Mouse (Mus musculus): ENCODE results near the gene B3gnt9. TPM values are rescaled to one million over a fixed set of nuclear protein-coding genes. Genes with fewer than 3 reads are reported as not detected.

The B3gnt9 gene
- polyA plus RNA-seq, 1 experiment from 2014 or later = 6.5 TPM

DNA sequence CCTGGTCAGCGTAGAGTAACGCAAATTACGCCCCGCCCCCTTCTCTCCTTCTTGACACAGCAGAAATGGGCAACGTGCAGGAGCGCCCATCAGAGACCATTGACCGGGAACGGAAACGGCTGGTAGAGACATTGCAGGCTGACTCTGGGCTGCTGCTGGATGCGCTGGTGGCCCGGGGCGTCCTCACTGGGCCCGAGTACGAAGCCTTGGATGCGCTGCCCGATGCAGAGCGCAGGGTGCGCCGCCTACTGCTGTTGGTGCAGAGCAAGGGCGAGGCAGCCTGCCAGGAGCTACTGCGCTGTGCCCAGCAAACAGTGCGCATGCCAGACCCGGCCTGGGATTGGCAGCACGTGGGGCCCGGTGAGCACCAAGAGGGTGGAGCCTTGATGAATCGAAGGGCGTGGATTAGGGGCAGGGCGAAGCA, 24.0 kb upstream of the B3gnt9 start:
- H3K4me2 ChIP-seq (replicated peaks) = peak overlapping the region; percentile 36
- 2% methylated on average over 28 of the region's 28 CpGs for WGBS
- no peak overlapping the region for H3K9ac ChIP-seq
- H3K27ac ChIP-seq = no peak overlapping the region
- peak overlapping the region; percentile 5; the same call in 1 of the 2 replicates for H3K4me3 ChIP-seq
- no peaks in the 10 kb centered on the region for H3K9me3 ChIP-seq
- ATAC-seq (ENCODE audit: low FRiP score, low read depth) = 0 out of 2 replicates have a peak, but pooled peaks have one; percentile 15
- peaks cover 33% of the 10 kb centered on the region for H3K36me3 ChIP-seq
- peaks cover 18% of the 10 kb centered on the region for H3K4me1 ChIP-seq
- H3K27me3 ChIP-seq (replicated peaks) = peaks cover 78% of the 10 kb centered on the region

DNA sequence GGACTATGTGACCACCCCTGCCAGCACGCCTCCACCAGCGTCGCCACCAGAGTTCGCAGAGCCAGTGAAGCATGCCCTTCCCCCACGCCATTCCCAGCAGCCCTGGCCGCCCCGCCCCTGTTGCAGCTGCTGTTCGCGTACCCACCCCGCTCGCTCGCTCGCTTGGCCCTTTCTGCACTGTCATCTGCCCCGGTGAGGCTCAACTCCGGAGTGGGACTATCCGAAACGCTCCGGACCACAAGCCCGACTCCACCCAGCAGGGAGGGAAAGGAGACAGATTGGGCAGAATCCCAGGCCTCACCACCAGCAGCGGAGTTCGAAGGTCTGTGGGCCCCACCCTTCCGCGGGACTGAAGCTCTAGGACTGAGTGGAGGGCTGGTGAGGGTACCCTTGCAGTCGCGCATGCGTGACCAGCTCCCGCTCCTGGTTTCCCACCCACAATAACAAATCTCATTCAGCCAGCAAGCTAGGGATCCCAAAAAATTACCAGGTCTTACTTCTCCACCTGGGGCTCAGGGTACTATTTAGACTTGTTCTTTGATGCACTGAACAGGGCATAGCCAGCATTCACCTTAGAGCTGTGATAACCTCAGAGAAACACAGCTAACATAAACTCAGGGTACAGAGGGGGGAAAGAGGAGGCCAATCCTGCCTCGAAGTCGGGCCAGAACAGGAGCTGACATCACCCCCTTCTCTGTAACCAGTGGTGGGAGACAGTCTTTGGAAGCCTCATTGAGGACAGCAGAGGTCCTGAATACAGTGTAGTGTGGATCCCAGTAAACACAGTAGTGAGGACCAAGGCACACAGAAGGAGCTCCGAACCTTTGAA, 21.6 kb upstream of the B3gnt9 start:
- no peak overlapping the region for H3K27ac ChIP-seq
- 3% methylated on average over 30 of the region's 30 CpGs for WGBS
- no peaks in the 10 kb centered on the region for H3K9me3 ChIP-seq
- H3K4me3 ChIP-seq = peak overlapping the region; percentile 36
- H3K36me3 ChIP-seq = peaks cover 12% of the 10 kb centered on the region
- peak overlapping the region; percentile 79 for H3K4me2 ChIP-seq (replicated peaks)
- H3K4me1 ChIP-seq = peaks cover 18% of the 10 kb centered on the region
- peak; percentile 76 for ATAC-seq (ENCODE audit: low FRiP score, low read depth)
- H3K9ac ChIP-seq = peak overlapping the region; percentile 44
- peaks cover 95% of the 10 kb centered on the region for H3K27me3 ChIP-seq (replicated peaks)

DNA sequence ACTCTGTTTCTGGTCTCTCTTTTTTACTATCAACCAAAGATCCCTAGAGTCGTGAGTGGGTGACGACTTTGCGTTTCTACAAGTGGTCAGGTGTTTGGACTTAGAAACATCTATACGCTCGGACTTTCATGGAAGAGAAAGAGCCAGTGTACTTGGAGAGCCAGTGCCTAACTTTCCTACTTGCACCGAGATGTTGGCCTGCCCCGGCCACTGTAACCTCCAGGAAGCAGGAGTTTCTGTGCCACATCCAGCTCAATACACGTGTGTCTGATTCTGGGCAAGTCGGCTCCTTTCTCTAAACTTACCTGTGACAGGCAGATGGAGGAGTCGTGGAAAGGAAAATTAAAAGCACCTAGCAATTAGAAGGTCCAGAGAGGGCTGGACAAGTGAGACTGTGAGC, 20.9 kb upstream of the B3gnt9 start, which contains the start of gene Nol3:
Nol3 (plus strand) TSS at position 301 of the 400 bp plus-strand sequence.
- H3K27me3 ChIP-seq (replicated peaks) = peaks cover 98% of the 10 kb centered on the region
- peak; percentile 1; the same call in 1 of the 2 replicates for ATAC-seq (ENCODE audit: low FRiP score, low read depth)
- H3K36me3 ChIP-seq = peaks cover 9% of the 10 kb centered on the region; the same call in 1 of the 2 replicates
- peak within 1 kb of the TSS; percentile 44 for H3K9ac ChIP-seq
- peaks cover 20% of the 10 kb centered on the region for H3K4me1 ChIP-seq
- peak within 1 kb of the TSS; percentile 79 for H3K4me2 ChIP-seq (replicated peaks)
- 5% methylated on average over 10 of the region's 10 CpGs for WGBS
- H3K27ac ChIP-seq = no peak within 1 kb of the TSS
- H3K4me3 ChIP-seq = peak within 1 kb of the TSS; percentile 36
- H3K9me3 ChIP-seq = no peaks in the 10 kb centered on the region

DNA sequence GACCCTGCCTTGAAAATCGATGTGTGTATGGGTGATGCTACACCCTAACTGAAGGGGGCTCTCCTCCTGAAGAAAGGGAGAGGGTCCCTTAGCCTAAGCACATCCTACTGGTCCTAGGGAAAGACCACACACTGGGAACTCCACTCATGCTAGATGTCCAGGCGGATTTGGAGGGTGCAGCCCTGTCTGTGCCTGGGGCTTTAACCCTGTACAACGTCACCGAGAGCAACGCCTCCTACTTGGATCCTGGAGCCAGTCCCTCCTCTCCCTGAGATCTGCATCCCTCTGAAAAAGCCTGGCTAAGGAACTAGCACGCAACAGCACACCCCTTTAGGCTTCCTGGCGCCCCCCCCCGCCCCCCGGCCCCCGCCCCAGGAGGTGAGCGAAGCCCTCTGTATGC, 20.4 kb upstream of the B3gnt9 start:
- no peak for ATAC-seq (ENCODE audit: low FRiP score, low read depth)
- H3K9ac ChIP-seq = no peak overlapping the region
- no peaks in the 10 kb centered on the region for H3K9me3 ChIP-seq
- H3K4me1 ChIP-seq = peaks cover 24% of the 10 kb centered on the region
- 7% methylated on average over 11 of the region's 11 CpGs for WGBS
- peak overlapping the region; percentile 79 for H3K4me2 ChIP-seq (replicated peaks)
- H3K27ac ChIP-seq = no peak overlapping the region
- H3K4me3 ChIP-seq = no peak overlapping the region
- peaks cover 99% of the 10 kb centered on the region for H3K27me3 ChIP-seq (replicated peaks)
- peaks cover 5% of the 10 kb centered on the region; the same call in 1 of the 2 replicates for H3K36me3 ChIP-seq

DNA sequence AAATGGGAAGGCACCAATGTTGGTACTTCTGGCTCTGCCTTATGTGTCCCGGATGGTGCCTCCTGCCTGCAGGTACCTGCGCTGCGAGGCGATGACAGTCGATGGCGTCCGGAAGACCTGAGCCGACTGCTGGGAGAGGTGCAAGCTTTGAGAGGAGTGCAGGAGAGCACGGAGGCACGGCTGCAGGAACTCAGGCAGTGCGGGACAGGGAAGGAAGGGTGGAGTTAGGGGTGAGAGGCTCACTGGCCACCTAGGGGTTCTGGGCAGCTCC, 15.9 kb upstream of the B3gnt9 start:
- H3K4me3 ChIP-seq = no peak overlapping the region
- H3K36me3 ChIP-seq = no peaks in the 10 kb centered on the region
- no peak overlapping the region for H3K9ac ChIP-seq
- H3K27ac ChIP-seq = no peak overlapping the region
- 0 out of 2 replicates have a peak, but pooled peaks cover 6% of the 10 kb centered on the region for H3K9me3 ChIP-seq
- H3K4me2 ChIP-seq (replicated peaks) = peak overlapping the region; percentile 71; the same call in 1 of the 2 replicates
- WGBS = 1% methylated on average over 11 of the region's 11 CpGs
- peaks cover 98% of the 10 kb centered on the region for H3K27me3 ChIP-seq (replicated peaks)
- peaks cover 37% of the 10 kb centered on the region for H3K4me1 ChIP-seq
- no peak for ATAC-seq (ENCODE audit: low FRiP score, low read depth)

DNA sequence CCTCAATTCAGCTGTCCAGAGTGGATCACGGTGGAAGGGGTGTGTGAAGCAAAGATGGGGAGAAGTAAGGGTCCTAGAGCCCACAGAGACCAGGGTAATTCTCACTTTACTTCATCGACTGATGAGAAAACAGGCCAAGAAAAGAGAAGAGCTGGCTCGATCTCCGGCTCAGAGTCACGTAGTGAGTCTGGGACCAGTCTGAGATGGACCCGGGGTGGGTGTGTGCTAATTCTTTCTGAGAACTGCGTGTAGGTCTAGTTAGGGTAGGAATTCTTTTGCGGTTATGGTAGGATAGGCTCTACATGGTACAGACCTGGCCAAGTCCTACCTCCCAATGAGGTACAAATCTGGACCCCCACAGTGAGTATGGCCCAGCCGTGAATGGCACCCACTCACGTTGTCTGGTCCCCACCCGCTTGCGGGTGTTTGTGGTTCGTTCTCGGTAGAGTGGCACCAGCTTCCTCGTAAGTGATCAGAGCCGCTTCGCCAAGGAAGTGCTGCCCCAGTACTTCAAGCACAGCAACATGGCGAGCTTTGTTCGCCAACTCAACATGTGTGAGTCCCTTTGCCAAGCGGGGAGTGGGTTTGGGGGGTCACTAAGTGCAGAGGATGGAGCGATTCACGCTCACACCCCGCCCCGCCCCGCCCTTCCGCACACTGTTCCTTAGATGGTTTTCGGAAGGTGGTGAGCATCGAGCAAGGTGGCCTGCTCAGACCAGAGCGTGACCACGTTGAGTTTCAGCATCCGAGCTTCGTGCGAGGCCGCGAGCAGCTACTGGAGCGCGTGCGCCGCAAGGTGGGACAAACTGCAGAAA, 15.4 kb upstream of the B3gnt9 start:
- Histone ChIP-seq H3K9me3 (0 out of 2 replicates have a peak, but pooled peaks cover 6% of the 10 kb centered on the region), H3K36me3 (no peaks in the 10 kb centered on the region), H3K4me2 (replicated peaks) (peak overlapping the region; percentile 71), H3K27me3 (replicated peaks) (peaks cover 98% of the 10 kb centered on the region), H3K27ac (no peak overlapping the region), H3K9ac (peak overlapping the region; percentile 44; the same call in 1 of the 2 replicates), H3K4me3 (peak overlapping the region; percentile 36; the same call in 1 of the 2 replicates), H3K4me1 (peaks cover 32% of the 10 kb centered on the region)
- ATAC-seq (ENCODE audit: low FRiP score, low read depth) = no peak
- 2% methylated on average over 39 of the region's 39 CpGs for WGBS

DNA sequence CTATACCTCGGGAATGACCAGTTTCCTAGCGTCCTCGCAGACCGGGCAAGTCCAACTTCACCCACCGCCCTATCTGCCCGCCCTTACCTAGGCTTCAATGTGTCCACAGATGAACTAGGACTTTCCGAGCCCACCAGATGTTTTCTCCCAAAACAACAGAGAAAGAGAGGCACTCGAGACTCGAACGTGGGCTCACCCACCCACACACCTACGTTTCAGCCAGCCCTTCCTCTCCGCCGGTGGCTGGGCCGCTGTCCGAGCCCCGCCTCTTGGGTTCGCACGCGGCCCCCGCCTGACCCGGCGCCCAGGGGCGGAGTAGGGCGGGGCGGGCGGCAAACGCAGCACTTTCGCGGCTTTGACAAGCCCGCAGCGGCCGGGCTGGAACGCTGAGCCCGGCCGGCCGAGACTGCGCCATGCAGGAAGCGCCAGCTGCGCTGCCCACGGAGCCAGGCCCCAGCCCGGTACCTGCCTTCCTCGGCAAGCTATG, 14.6 kb upstream of the B3gnt9 start, which contains the start of gene Hsf4:
Hsf4 (plus strand) TSS at position 341 of the 487 bp plus-strand sequence.
- H3K9ac ChIP-seq = peak within 1 kb of the TSS; percentile 51
- H3K36me3 ChIP-seq = no peaks in the 10 kb centered on the region
- H3K27ac ChIP-seq = no peak within 1 kb of the TSS
- peak; percentile 1; the same call in 1 of the 2 replicates for ATAC-seq (ENCODE audit: low FRiP score, low read depth)
- 0 out of 2 replicates have a peak, but pooled peaks cover 6% of the 10 kb centered on the region for H3K9me3 ChIP-seq
- H3K27me3 ChIP-seq (replicated peaks) = peaks cover 98% of the 10 kb centered on the region
- H3K4me1 ChIP-seq = peaks cover 32% of the 10 kb centered on the region
- WGBS = under 1% methylated on average over 42 of the region's 42 CpGs
- peak within 1 kb of the TSS; percentile 71 for H3K4me2 ChIP-seq (replicated peaks)
- peak within 1 kb of the TSS; percentile 39 for H3K4me3 ChIP-seq

DNA sequence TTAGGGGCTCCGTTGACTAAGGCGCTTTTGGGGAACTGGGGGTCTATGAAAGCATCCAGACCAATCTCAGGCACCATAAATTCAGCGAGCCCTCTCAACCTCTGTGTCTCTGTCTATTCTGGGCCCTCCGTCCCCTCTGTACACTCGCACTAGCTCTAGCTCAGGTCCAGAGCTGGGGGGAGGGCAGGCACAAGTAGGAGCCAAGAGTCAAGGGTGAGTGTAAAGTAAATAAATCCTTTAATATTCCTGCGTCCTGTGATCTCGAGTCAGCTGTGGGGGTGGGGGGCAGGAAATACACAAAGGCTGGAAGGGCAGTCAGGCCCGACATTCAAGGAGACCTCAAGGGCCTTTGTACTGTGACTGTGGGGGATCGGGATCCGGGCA, 14.1 kb upstream of the B3gnt9 start:
- Histone ChIP-seq H3K4me3 (peak overlapping the region; percentile 39), H3K36me3 (no peaks in the 10 kb centered on the region), H3K9ac (peak overlapping the region; percentile 51; the same call in 1 of the 2 replicates), H3K4me1 (peaks cover 34% of the 10 kb centered on the region), H3K4me2 (replicated peaks) (peak overlapping the region; percentile 71), H3K27ac (no peak overlapping the region), H3K9me3 (0 out of 2 replicates have a peak, but pooled peaks cover 6% of the 10 kb centered on the region), H3K27me3 (replicated peaks) (peaks cover 98% of the 10 kb centered on the region)
- peak; percentile 48 for ATAC-seq (ENCODE audit: low FRiP score, low read depth)
- 2% methylated on average over 10 of the region's 10 CpGs for WGBS

DNA sequence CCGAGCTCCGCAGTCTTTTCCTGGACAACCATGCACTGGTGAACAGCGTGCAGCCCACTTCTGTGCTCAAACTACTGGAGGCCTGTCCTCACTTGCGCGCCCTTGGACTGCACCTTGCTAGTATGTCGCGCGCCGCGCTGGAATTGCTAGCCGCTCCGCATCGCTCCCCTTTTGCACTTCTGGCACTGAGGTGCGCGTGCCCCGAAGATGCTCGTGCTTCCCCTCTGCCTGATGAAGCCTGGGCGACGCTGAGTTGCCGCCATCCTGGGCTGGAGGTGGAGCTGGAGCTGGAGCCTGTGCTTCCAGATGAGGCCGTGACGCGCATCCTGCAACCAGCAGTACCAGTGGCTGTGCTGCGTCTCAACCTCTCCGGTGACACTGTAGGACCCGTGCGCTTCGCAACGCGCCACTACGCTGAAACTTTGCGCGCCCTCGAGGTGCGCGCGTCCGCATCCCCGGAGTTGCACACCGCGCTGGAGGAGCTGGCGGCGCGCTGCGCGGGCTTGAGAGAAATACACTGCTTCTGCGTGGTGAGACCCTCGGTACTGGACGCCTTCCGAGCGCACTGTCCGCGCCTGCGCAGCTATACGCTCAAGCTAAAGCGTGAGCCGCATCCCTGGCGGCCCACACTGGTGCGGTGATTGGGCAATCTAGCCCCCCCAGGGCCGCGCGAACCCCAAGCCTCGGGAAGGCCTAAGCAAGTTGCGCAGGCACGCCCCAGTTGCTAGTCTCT, 13.6 kb upstream of the B3gnt9 start:
- H3K4me3 ChIP-seq = peak overlapping the region; percentile 39
- peak overlapping the region; percentile 51; the same call in 1 of the 2 replicates for H3K9ac ChIP-seq
- peak; percentile 77 for ATAC-seq (ENCODE audit: low FRiP score, low read depth)
- H3K4me1 ChIP-seq = peaks cover 39% of the 10 kb centered on the region
- H3K36me3 ChIP-seq = no peaks in the 10 kb centered on the region
- peaks cover 98% of the 10 kb centered on the region for H3K27me3 ChIP-seq (replicated peaks)
- H3K9me3 ChIP-seq = 0 out of 2 replicates have a peak, but pooled peaks cover 6% of the 10 kb centered on the region
- H3K4me2 ChIP-seq (replicated peaks) = peak overlapping the region; percentile 71
- WGBS = under 1% methylated on average over 65 of the region's 65 CpGs
- H3K27ac ChIP-seq = no peak overlapping the region

DNA sequence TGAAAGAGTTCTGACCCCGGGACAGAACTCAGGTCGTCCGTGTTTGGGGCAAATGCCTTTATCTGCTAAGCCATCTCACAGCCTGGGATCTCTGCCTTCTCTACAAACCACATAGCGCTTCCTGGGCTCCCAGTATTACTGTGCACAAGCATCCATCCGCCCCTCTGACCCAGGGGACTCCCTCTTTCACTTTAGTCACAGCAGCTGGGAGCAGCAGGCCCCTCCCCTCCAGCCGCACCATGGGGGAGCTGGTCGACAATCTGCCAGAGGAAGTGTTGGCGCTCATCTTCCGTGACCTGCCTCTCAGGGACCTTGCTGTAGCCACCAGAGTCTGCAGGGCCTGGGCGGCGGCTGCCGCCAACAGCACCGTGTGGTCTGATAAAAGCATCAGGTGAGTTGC, 11.8 kb upstream of the B3gnt9 start:
- Histone ChIP-seq H3K9ac (no peak overlapping the region), H3K4me2 (replicated peaks) (no peak overlapping the region), H3K36me3 (no peaks in the 10 kb centered on the region), H3K4me1 (peaks cover 39% of the 10 kb centered on the region), H3K27me3 (replicated peaks) (peaks cover 92% of the 10 kb centered on the region), H3K9me3 (0 out of 2 replicates have a peak, but pooled peaks cover 6% of the 10 kb centered on the region), H3K27ac (no peak overlapping the region), H3K4me3 (no peak overlapping the region)
- 9% methylated on average over 13 of the region's 13 CpGs for WGBS
- ATAC-seq (ENCODE audit: low FRiP score, low read depth) = no peak

DNA sequence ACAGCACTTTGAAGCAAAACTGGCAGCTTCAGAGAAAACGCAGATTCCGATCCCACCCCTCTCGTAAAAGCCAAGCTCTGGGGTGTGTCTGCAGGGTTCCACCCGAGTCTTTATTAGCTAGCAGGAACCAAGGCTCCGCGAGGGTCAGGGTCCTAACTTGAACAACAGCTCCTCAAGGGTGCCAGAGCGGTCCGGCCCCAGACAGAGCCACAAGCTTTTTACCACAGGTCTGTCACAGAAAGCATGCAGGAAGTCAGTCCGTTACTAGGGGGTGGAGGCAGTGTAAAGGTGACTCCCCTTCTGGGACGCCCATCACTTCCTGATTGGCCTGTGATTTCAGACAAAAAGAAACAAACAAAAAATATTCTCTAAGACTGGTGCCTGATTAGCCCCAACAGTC, 10.2 kb upstream of the B3gnt9 start:
- Histone ChIP-seq H3K4me3 (no peak overlapping the region), H3K9ac (no peak overlapping the region), H3K9me3 (peaks cover 6% of the 10 kb centered on the region; the same call in 1 of the 2 replicates), H3K27me3 (replicated peaks) (peaks cover 90% of the 10 kb centered on the region), H3K36me3 (no peaks in the 10 kb centered on the region), H3K4me2 (replicated peaks) (peak overlapping the region; percentile 94), H3K4me1 (peaks cover 30% of the 10 kb centered on the region), H3K27ac (no peak overlapping the region)
- ATAC-seq (ENCODE audit: low FRiP score, low read depth) = no peak
- WGBS = 3% methylated on average over 10 of the region's 10 CpGs
